Mouse (Mus musculus) heart, adult 2 months (tissue): Measurements from ENCODE around the gene Theg.

Experiments used
- CTCF ChIP-seq: fragments of 200-600 bp; IDR thresholded peaks from 2 replicates; pipeline ENCODE4 v1.8.1; 2022; ENCODE audit warnings: antibody characterized with exemption, mild to moderate bottlenecking, moderate library complexity
- EP300 ChIP-seq: fragments of 200-500 bp; IDR thresholded peaks from 2 replicates; pipeline ENCODE4 v1.6.1; 2011; ENCODE audit warnings: low read depth, low read length, control low read depth; ENCODE audit not compliant: insufficient read depth
- POLR2A ChIP-seq: fragments of 200-500 bp; IDR thresholded peaks from 2 replicates; pipeline ENCODE4 v1.6.1; 2011; ENCODE audit warnings: mild to moderate bottlenecking, low read depth, low read length, control low read depth; ENCODE audit not compliant: insufficient read depth

DNA sequence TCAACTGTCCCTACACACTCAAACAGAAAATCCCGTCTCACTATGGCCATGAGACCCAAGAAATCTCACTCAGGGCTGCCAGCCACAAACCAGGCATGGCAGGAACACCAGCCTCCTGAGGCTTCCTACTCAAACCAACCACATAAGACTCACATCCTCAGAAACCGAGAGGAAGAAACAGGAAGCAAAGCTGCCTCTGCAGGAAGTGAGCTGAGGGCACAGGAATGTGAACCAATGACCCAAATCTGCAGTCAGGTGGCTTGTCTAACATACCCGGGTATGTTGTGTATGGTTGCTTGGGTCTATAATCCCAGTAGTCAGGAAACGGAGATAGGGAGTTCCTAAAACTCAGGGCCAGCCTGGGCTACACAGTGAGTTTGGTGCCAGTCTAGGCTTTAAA lies 48.3 kb downstream of the Theg start:
- TF ChIP-seq POLR2A, result no peak
- TF ChIP-seq CTCF, result no peak
- TF ChIP-seq EP300, result no peak
